Mouse (Mus musculus) right cerebral cortex, postnatal 25 days (tissue): ENCODE data around the gene Gsdma2.

Source experiments
- DNase-seq: peaks from one replicate; pipeline ENCODE4 v3.0.0; 2022

Gene Gsdma2

GRCm38 (mm10) chr11:98701213-98701670, 54.7 kb downstream of the Gsdma2 start, which contains the start of gene Csf3:
TSS of gene Csf3 (plus strand) at chr11:98701263.
- DNase-seq, result no peak

- DNase-seq, result no peak
Observed at GRCm38 (mm10) chr11:98702323-98702722, 55.8 kb downstream of the Gsdma2 start.

GRCm38 (mm10) chr11:98705021-98705420, 58.5 kb downstream of the Gsdma2 start:
- DNase-seq, result no peak
